27 mouse cellular contexts compared by ENCODE assay signal in genomic region chr11:75568115-75568511, GRCm38 (mm10). TPM values are rescaled to one million over a fixed set of nuclear protein-coding genes. Genes with fewer than 3 reads are reported as not detected.
DNase-seq lines count a peak whose midpoint lies in the region; ATAC-seq and TF ChIP-seq lines count a peak whose summit lies in the region.
"Had no signal": no experiment of that assay in that cellular context is flagged by ENCODE, and none has a peak within 500 bp of the region (broad histone marks: within the 10 kb centered on the region; RNA-seq: fewer than 3 reads in every experiment).

No protein-coding gene starts in this region.

- ATAC-seq in cerebellum, adult (ENCODE audit: insufficient number of reproducible peaks, low FRiP score, low TSS enrichment) = no peak
- 0 out of 2 replicates have a peak, but pooled peaks have one; percentile 13 for ATAC-seq in kidney, embryonic 14.5 days (ENCODE audit: low FRiP score, low TSS enrichment)
- no peak for ATAC-seq in intestine, postnatal 0 days
- no peak for ATAC-seq in hindbrain, embryonic 12.5 days (ENCODE audit: low FRiP score)
- ATAC-seq: forebrain, postnatal 0 days; hindbrain, embryonic 16.5 days; Patski had no signal

- no peak overlapping the region for H3K27ac ChIP-seq in kidney, embryonic 14.5 days (ENCODE audit: low read depth, low read length)
- peak overlapping the region; percentile 51 for H3K27ac ChIP-seq in intestine, postnatal 0 days (ENCODE audit: low read depth, low read length)
- no peak overlapping the region for H3K27ac ChIP-seq in hindbrain, embryonic 12.5 days
- H3K27ac ChIP-seq: forebrain, embryonic 10.5 days; heart, embryonic 10.5 days; liver, embryonic 15.5 days; lung, embryonic 15.5 days; neural tube, embryonic 12.5 days; stomach, embryonic 15.5 days had no signal

- no peak for TF ChIP-seq CTCF in intestine, postnatal 0 days (IDR thresholded peaks at IDR 0.05; ENCODE audit: low read depth)

- peaks cover 24% of the 10 kb centered on the region for H3K4me1 ChIP-seq in kidney, embryonic 14.5 days (ENCODE audit: control insufficient read depth, insufficient read depth, low read length)
- H3K4me1 ChIP-seq in intestine, postnatal 0 days (replicated peaks; ENCODE audit: control insufficient read depth, insufficient read depth, low read length) = peaks cover 18% of the 10 kb centered on the region
- H3K4me1 ChIP-seq in hindbrain, embryonic 12.5 days = peaks cover 19% of the 10 kb centered on the region

- no peaks in the 10 kb centered on the region for H3K27me3 ChIP-seq in kidney, embryonic 14.5 days (ENCODE audit: control insufficient read depth, insufficient read depth, low read length)
- H3K27me3 ChIP-seq in intestine, postnatal 0 days (replicated peaks; ENCODE audit: control insufficient read depth, insufficient read depth, low read length) = no peaks in the 10 kb centered on the region
- 0 out of 2 replicates have a peak, but pooled peaks cover 4% of the 10 kb centered on the region for H3K27me3 ChIP-seq in hindbrain, embryonic 12.5 days
- H3K27me3 ChIP-seq: CH12.LX; lung, embryonic 15.5 days; neural tube, embryonic 12.5 days; Patski; stomach, embryonic 15.5 days had no signal

- WGBS in kidney, embryonic 14.5 days = 81% methylated on average over 6 of the region's 6 CpGs
- 78% methylated on average over 6 of the region's 6 CpGs for WGBS in intestine, postnatal 0 days
- 85% methylated on average over 6 of the region's 6 CpGs for WGBS in hindbrain, embryonic 12.5 days

- H3K36me3 ChIP-seq in kidney, embryonic 14.5 days (ENCODE audit: control insufficient read depth, insufficient read depth, low read length) = no peaks in the 10 kb centered on the region
- H3K36me3 ChIP-seq in intestine, postnatal 0 days (ENCODE audit: control insufficient read depth, insufficient read depth) = peaks cover 8% of the 10 kb centered on the region; the same call in 1 of the 2 replicates
- peaks cover 53% of the 10 kb centered on the region for H3K36me3 ChIP-seq in hindbrain, embryonic 12.5 days
- H3K36me3 ChIP-seq: liver, embryonic 15.5 days; lung, embryonic 15.5 days; stomach, embryonic 15.5 days had no signal

- no peak overlapping the region for H3K4me3 ChIP-seq in kidney, embryonic 14.5 days (ENCODE audit: low read length)
- H3K4me3 ChIP-seq in intestine, postnatal 0 days (ENCODE audit: low read depth, low read length) = no peak overlapping the region
- no peak overlapping the region for H3K4me3 ChIP-seq in hindbrain, embryonic 12.5 days
- H3K4me3 ChIP-seq: forebrain, embryonic 10.5 days; heart, embryonic 10.5 days; liver, embryonic 15.5 days; lung, embryonic 15.5 days; neural tube, embryonic 12.5 days; stomach, embryonic 15.5 days had no signal

- no peak overlapping the region for H3K4me2 ChIP-seq in kidney, embryonic 14.5 days (replicated peaks; ENCODE audit: low read depth, low read length)
- no peak overlapping the region for H3K4me2 ChIP-seq in intestine, postnatal 0 days (replicated peaks; ENCODE audit: low read depth)
- no peak overlapping the region for H3K4me2 ChIP-seq in hindbrain, embryonic 12.5 days (replicated peaks)
- H3K4me2 ChIP-seq: liver, embryonic 15.5 days; lung, embryonic 15.5 days; neural tube, embryonic 12.5 days; stomach, embryonic 15.5 days had no signal

- DNase-seq in cerebellum, adult 9-11 months = peak; percentile 61
- no peak for DNase-seq in kidney, postnatal 4 days
- DNase-seq in cerebellum, postnatal 14 days = peak; percentile 21 to 43
- DNase-seq: adrenal gland, adult 2 months; B cell, adult 2 months; forebrain, postnatal 0 days; gastrocnemius, postnatal 36 days; kidney, postnatal 25 days; layer of hippocampus, adult 9-11 months; liver; lung, postnatal 36 days; midbrain, embryonic 14.5 days; thymus, adult 18-20 months had no signal

- H3K9ac ChIP-seq in kidney, embryonic 14.5 days (ENCODE audit: low read depth, low read length) = no peak overlapping the region
- H3K9ac ChIP-seq in intestine, postnatal 0 days (ENCODE audit: low read depth, low read length) = no peak overlapping the region
- no peak overlapping the region for H3K9ac ChIP-seq in hindbrain, embryonic 12.5 days
- H3K9ac ChIP-seq: forebrain, postnatal 0 days; liver, embryonic 15.5 days; lung, embryonic 15.5 days; neural tube, embryonic 12.5 days; stomach, embryonic 15.5 days had no signal

- H3K9me3 ChIP-seq in kidney, embryonic 14.5 days (ENCODE audit: control insufficient read depth, low read length) = no peaks in the 10 kb centered on the region
- H3K9me3 ChIP-seq in intestine, postnatal 0 days (ENCODE audit: control insufficient read depth) = no peaks in the 10 kb centered on the region
- no peaks in the 10 kb centered on the region for H3K9me3 ChIP-seq in hindbrain, embryonic 12.5 days (replicated peaks)
- H3K9me3 ChIP-seq: forebrain, embryonic 10.5 days; G1E; heart, embryonic 10.5 days; liver, embryonic 15.5 days; lung, embryonic 15.5 days; neural tube, embryonic 12.5 days; stomach, embryonic 15.5 days had no signal

RNA-seq across cellular contexts. Expression of gene Pitpna, which starts 19.8 kb away (rescaled TPM):
- 78.2 and 99.5 TPM in 2 replicates for polyA plus RNA-seq in kidney, embryonic 14.5 days (2014; fragmentation: Nextera tagmentation; extraction: Ambion mirVana)
- polyA plus RNA-seq in intestine, postnatal 0 days (2015; fragmentation: Nextera tagmentation; extraction: Ambion mirVana) = 160 and 161 TPM in 2 replicates
- polyA plus RNA-seq in hindbrain, embryonic 12.5 days (2016; fragmentation: Nextera tagmentation; extraction: Ambion mirVana) = 116 and 125 TPM in 2 replicates

RNA-seq across cellular contexts. Expression of gene Slc43a2, which starts 36.6 kb away (rescaled TPM):
- polyA plus RNA-seq in kidney, embryonic 14.5 days (2014; fragmentation: Nextera tagmentation; extraction: Ambion mirVana) = 3.5 and 6.0 TPM in 2 replicates
- polyA plus RNA-seq in intestine, postnatal 0 days (2015; fragmentation: Nextera tagmentation; extraction: Ambion mirVana) = 46.4 and 59.5 TPM in 2 replicates
- 15.9 and 16.5 TPM in 2 replicates for polyA plus RNA-seq in hindbrain, embryonic 12.5 days (2016; fragmentation: Nextera tagmentation; extraction: Ambion mirVana)

RNA-seq across cellular contexts. Expression of gene Scarf1, which starts 54.8 kb away (rescaled TPM):
- polyA plus RNA-seq in kidney, embryonic 14.5 days (2014; fragmentation: Nextera tagmentation; extraction: Ambion mirVana) = 10.0 TPM in 2 replicates
- polyA plus RNA-seq in intestine, postnatal 0 days (2015; fragmentation: Nextera tagmentation; extraction: Ambion mirVana) = 2.8 and 3.2 TPM in 2 replicates
- polyA plus RNA-seq in hindbrain, embryonic 12.5 days (2016; fragmentation: Nextera tagmentation; extraction: Ambion mirVana) = 5.7 and 5.8 TPM in 2 replicates

RNA-seq across cellular contexts. Expression of gene Rilp, which starts 58.2 kb away (rescaled TPM):
- polyA plus RNA-seq in kidney, embryonic 14.5 days (2014; fragmentation: Nextera tagmentation; extraction: Ambion mirVana) = 0.51 and 0.97 TPM in 2 replicates
- polyA plus RNA-seq in intestine, postnatal 0 days (2015; fragmentation: Nextera tagmentation; extraction: Ambion mirVana) = 6.8 and 6.9 TPM in 2 replicates
- polyA plus RNA-seq in hindbrain, embryonic 12.5 days (2016; fragmentation: Nextera tagmentation; extraction: Ambion mirVana) = 0.68 and 0.75 TPM in 2 replicates

Comparison
In these comparisons a context has a peak if more than half of its experiments do, and no peak if none do; other contexts are left out.
1. DNase-seq: peak in cerebellum, adult 9-11 months (single experiment) and cerebellum, postnatal 14 days (2 of 2); none in kidney, postnatal 4 days (0 of 2).